Comparison of ENCODE assay signal across 10 mouse cellular contexts in the genomic region with DNA sequence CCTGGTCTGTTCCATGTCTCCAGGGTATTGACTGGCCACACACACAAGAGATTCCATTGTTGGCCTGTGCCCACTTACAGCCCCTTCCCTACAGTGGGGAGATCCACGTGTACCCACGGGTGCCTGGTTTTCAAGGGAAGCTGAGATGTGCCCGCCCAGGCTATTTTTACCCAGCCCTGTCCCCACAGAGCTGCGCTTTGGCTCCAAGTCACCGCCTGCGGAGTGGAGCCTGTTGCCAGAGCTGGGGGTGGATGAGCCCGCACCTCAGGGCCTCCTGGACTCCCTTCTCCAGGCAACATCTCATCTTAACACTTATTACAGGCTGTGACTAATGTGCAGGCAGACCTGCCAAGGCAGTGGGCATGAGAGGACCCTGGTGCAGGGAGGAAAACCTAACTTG.
DNase-seq lines count a peak whose midpoint lies in the region; ATAC-seq lines count a peak whose summit lies in the region.
"Had no signal": no experiment of that assay in that cellular context is flagged by ENCODE, and none has a peak within 500 bp of the region (broad histone marks: within the 10 kb centered on the region; RNA-seq: fewer than 3 reads in every experiment).

No protein-coding gene starts in this region.

- peak; percentile 58 for DNase-seq in adrenal gland, postnatal 14 days
- DNase-seq in adrenal gland, postnatal 25 days: no peak
- peak; percentile 32 for DNase-seq in Muller cell, postnatal 12 days (ENCODE audit: inconsistent ontology term)
- peak; percentile 81 to 88 for DNase-seq in left cerebral cortex, adult 18-20 months (ENCODE audit: low spot score in 2 of 2)
- DNase-seq in thymus, postnatal 36 days: no peak
- DNase-seq in lung, postnatal 4 days: no peak
- DNase-seq: thymus, adult 2 months had no signal

- peak; percentile 64 for ATAC-seq in frontal cortex, adult (ENCODE audit: low TSS enrichment)
- ATAC-seq in megakaryocyte-erythroid progenitor cell, adult 5-6 weeks (replicated peaks; ENCODE audit: low FRiP score, low TSS enrichment, poor library complexity, severe bottlenecking): no peak
- ATAC-seq: forebrain, embryonic 15.5 days had no signal

Comparison
In these comparisons a context has a peak if more than half of its experiments do, and no peak if none do; other contexts are left out.
1. DNase-seq: peak in adrenal gland, postnatal 14 days (single experiment), Muller cell, postnatal 12 days (single experiment) and left cerebral cortex, adult 18-20 months (2 of 2); none in adrenal gland, postnatal 25 days (single experiment), thymus, postnatal 36 days (0 of 2) and lung, postnatal 4 days (0 of 2).